Mouse (Mus musculus) CD4-positive helper T cell, adult 2 months (primary cell): ENCODE results near the gene Ddx19b.
"Not testable (repeated sequence)": the region's sequence is repeated elsewhere in the genome, so short reads cannot be mapped to it uniquely, and the experiment has no call there.

Source experiments
- DNase-seq: peaks from one replicate; pipeline ENCODE4 v3.0.0-alpha.2; 2012; ENCODE audit warnings: low read depth, missing footprints, low spot score

The Ddx19b gene

GRCm38 (mm10) chr8:111034276-111034675 lies 2.7 kb upstream of the Ddx19b start:
- DNase-seq, result no peak

GRCm38 (mm10) chr8:111033482-111034215 lies 2.1 kb upstream of the Ddx19b start:
- peak; percentile 98 for DNase-seq

GRCm38 (mm10) chr8:111032916-111033315 lies 1.4 kb upstream of the Ddx19b start, which contains the start of gene Aars:
Gene Aars (plus strand): TSS chr8:111033144.
- no peak for DNase-seq

GRCm38 (mm10) chr8:111030045-111030444 lies 1.5 kb downstream of the Ddx19b start:
- DNase-seq, result peak; percentile 77

- peak; percentile 78 for DNase-seq
These were observed 2.0 kb downstream of the Ddx19b start for GRCm38 (mm10) chr8:111029589-111029988.

DNA sequence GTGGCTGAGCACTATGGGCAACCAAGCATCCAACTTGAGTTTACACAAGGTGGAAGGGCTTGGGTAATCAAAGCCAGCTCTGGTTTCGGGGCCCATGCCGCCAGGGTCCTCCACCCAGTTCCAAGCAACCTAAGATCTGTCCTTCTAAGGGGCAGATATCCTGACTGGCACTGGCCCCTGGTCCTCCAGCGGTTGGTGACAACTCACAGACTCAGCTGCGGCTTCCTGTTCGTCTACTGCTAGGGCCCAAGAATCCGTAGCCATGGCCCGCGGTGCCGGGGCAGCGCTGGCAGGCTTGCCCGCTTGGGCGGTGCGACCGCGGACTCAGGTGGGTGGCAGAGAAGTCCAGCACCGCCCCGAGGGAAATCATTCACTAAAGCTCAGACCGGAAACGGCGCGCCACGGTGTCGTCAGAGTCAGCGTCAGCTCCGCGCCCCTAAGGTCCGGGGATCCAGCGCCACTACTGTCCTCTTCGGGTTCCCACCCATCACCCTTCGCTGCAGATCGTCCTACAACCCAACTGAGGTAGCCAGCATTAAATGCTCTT lies 4.1 kb downstream of the Ddx19b start:
- DNase-seq, result peak; percentile 85

DNA sequence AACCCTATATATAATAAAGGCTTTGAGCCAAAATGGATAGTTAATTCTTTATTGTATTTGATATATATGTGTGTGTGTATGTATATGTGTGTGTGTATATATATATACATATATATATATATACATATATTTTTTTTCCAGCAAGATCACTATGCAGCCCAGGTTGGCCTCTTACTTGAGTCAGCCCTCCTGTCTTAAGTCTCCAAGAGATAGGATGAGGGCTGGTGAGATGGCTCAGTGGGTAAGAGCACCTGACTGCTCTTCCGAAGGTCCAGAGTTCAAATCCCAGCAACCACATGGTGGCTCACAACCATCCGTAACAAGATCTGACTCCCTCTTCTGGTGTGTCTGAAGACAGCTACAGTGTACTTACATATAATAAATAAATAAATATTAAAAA lies 4.9 kb downstream of the Ddx19b start:
- DNase-seq, result not testable (repeated sequence)

DNA sequence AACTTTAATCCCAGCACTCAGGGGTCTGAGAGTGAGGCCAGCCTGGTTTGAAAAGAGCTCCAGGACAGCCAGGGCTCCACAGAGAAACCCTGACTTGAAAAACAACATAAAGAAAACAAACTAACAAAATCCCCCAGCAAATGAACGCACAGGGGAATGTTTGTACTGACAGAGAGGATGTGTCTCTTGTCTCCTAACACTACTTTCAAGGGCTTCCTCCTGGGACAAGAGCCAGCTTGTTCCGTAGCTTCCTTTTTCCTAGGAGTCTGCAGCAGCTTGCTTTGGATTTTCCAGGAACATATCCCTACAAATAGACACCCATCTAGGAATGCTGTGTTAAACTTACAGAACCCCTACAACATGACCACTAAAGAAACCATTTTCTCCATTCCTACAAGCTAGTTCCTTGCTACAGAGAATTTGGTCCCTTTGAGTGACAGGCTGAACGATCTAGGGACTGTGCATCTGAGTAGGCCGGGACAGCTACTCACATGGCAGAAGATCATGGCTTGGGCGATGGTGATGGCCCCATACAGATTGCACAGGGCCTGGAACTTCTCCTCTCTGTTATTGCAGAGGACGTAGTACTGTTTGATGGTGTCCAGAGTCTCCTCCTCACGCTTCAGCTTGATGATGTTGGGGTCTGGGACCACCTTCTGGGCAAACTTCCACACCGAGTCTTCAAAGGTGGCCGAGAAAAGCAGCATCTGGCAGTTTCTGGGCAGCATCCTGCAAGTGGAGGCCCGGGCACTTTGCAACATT lies 21.1 kb downstream of the Ddx19b start:
- not testable (repeated sequence) for DNase-seq

GRCm38 (mm10) chr8:110997547-110998531 lies 33.7 kb downstream of the Ddx19b start, which contains the start of gene Ddx19a:
Gene Ddx19a (minus strand): TSS chr8:110997800.
- peak; percentile 94 for DNase-seq

- peak; percentile 53 for DNase-seq
These were observed 34.7 kb downstream of the Ddx19b start for GRCm38 (mm10) chr8:110996641-110997430.

GRCm38 (mm10) chr8:110990017-110990416 lies 41.5 kb downstream of the Ddx19b start:
- no peak for DNase-seq

- DNase-seq, result peak; percentile 52
These were observed 43.5 kb downstream of the Ddx19b start for GRCm38 (mm10) chr8:110987805-110988744.

GRCm38 (mm10) chr8:110981304-110981703 lies 50.2 kb downstream of the Ddx19b start:
- peak; percentile 62 for DNase-seq

DNA sequence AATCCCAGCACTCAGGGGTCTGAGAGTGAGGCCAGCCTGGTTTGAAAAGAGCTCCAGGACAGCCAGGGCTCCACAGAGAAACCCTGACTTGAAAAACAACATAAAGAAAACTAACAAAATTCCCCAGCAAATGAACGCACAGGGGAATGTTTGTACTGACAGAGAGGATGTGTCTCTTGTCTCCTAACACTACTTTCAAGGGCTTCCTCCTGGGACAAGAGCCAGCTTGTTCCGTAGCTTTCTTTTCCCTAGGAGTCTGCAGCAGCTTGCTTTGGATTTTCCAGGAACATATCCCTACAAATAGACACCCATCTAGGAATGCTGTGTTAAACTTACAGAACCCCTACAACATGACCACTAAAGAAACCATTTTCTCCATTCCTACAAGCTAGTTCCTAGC lies 53.6 kb downstream of the Ddx19b start:
- DNase-seq, result not testable (repeated sequence)

- not testable (repeated sequence) for DNase-seq
These were observed 55.0 kb downstream of the Ddx19b start for GRCm38 (mm10) chr8:110976532-110976931.

DNA sequence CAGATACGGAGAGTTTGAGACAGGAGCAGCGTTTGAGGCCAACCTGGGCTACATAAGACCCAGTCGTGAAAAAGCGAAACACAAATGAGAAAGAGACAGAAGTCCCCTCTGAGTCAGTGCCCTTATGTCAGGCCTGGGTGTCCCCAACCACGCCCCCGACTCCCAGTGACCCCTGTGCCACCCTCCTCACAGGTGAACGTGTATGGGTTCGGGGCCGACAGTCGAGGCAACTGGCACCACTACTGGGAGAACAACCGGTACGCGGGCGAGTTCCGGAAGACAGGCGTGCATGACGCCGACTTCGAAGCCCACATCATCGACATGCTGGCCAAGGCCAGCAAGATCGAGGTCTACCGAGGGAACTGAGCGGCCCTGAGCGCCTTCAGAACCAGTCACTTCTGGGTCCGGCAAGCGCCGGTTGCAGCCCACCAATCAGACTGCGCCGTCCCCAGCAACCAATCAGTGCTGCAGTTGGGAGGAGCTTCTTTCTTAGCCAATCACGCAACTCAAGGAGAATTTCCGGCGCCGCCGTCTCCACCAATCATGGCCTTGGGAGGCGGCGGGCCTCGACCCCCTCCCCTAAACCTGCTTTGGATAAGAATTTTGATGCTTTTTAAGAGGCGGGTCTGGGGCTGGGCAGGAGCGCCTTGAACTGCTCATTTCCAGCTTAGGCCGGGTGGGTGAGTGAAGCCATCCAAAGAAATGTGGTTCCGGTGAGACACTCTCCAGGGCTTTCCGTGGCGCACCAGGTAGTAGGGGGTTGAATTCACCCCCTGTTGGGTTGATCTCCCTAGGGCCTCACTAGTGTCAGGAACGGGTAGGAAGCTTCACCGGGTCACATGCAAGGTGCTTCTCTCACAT lies 61.4 kb downstream of the Ddx19b start:
- DNase-seq, result peak; percentile 93

DNA sequence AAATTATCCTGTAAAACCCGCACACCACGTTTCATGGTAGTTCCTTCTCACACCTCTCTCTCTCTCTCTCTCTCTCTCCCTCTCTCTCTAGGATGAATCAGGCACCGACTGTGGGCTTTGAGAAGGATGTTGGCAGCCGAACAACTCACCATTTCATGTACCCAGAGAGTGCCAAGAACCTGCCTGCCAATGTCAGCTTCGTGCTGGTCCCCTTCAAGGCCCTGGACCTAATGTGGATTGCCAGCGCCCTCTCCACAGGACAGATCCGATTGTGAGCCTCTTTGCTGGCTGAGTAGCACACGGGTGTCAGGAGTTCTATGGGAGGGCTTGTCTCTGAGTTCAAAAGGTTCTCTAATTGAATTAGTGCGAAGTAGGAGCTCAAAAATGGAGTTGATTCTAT lies 64.2 kb downstream of the Ddx19b start:
- DNase-seq, result no peak

DNA sequence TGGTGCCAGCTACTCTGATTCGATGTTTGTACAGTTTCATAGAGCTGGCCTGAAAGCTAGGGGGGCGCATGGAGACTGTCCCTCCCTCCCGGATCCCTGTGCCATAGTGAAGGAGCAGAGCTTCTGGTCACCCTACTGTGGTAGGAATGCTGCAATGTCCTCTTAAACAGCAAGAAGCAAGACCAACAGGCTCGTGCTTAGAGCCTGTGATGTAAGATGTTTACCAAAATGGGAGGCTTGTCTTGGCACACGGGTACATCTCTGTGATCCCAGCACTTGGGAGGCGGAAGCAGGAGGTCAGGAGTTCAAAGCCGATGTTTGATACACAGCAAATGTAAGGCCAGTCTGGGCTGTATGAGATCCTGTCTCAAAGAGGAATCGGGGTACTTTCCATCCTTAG lies 65.0 kb downstream of the Ddx19b start:
- no peak for DNase-seq
